Mouse (Mus musculus) 3134 (cell line): Measurements from ENCODE around the gene Kif26b.
A peak's percentile ranks its signal among the peaks of the same experiment; 100 is the strongest.

Experiments
- DNase-seq: peaks from one replicate; pipeline ENCODE4 v3.0.0-alpha.2; 2011; ENCODE audit warnings: low spot score; ENCODE audit not compliant: insufficient read length; ENCODE audit errors: extremely low read depth

Gene Kif26b

GRCm38 (mm10) chr1:178886671-178887070 lies 357.7 kb downstream of the Kif26b start:
- no peak for DNase-seq

GRCm38 (mm10) chr1:178892376-178892775 lies 363.5 kb downstream of the Kif26b start:
- no peak for DNase-seq

GRCm38 (mm10) chr1:178893229-178894080 lies 364.5 kb downstream of the Kif26b start:
- DNase-seq: no peak

- no peak for DNase-seq
Observed at GRCm38 (mm10) chr1:178894081-178894401, 365.1 kb downstream of the Kif26b start.

GRCm38 (mm10) chr1:178895674-178896073 lies 366.7 kb downstream of the Kif26b start:
- no peak for DNase-seq

- DNase-seq: peak; percentile 30
Observed at GRCm38 (mm10) chr1:178910951-178911350, 382.0 kb downstream of the Kif26b start.

- DNase-seq: no peak
Observed at GRCm38 (mm10) chr1:178912936-178913716, 384.2 kb downstream of the Kif26b start.

GRCm38 (mm10) chr1:178915056-178915455 lies 386.1 kb downstream of the Kif26b start:
- DNase-seq: no peak

GRCm38 (mm10) chr1:178917194-178917902 lies 388.4 kb downstream of the Kif26b start:
- DNase-seq: no peak

GRCm38 (mm10) chr1:178924492-178925183 lies 395.7 kb downstream of the Kif26b start:
- no peak for DNase-seq

- no peak for DNase-seq
Observed at GRCm38 (mm10) chr1:178929531-178929930, 400.6 kb downstream of the Kif26b start.

GRCm38 (mm10) chr1:178933953-178934637 lies 405.2 kb downstream of the Kif26b start:
- no peak for DNase-seq

- DNase-seq: no peak
Observed at GRCm38 (mm10) chr1:178936457-178936856, 407.5 kb downstream of the Kif26b start.

- no peak for DNase-seq
Observed at GRCm38 (mm10) chr1:178936976-178937375, 408.1 kb downstream of the Kif26b start.

GRCm38 (mm10) chr1:178940353-178940752 lies 411.4 kb downstream of the Kif26b start:
- no peak for DNase-seq

- DNase-seq: no peak
Observed at GRCm38 (mm10) chr1:178942251-178942963, 413.5 kb downstream of the Kif26b start.

GRCm38 (mm10) chr1:178952910-178953309 lies 424.0 kb downstream of the Kif26b start:
- no peak for DNase-seq

- DNase-seq: no peak
Observed at GRCm38 (mm10) chr1:178958641-178959040, 429.7 kb downstream of the Kif26b start.

- DNase-seq: no peak
Observed at GRCm38 (mm10) chr1:178960015-178960559, 431.2 kb downstream of the Kif26b start.
